Mouse (Mus musculus) mesoderm, embryonic 11.5 days (tissue): ENCODE measurements around the gene Mpo.

Source experiments
- DNase-seq: peaks from one replicate; pipeline ENCODE4 v3.0.0-alpha.2; 2012; ENCODE audit warnings: low read depth, low spot score

Mpo gene

GRCm38 (mm10) chr11:87793460-87793859 is at the start of gene Mpo:
Gene Mpo (plus strand): TSS chr11:87793581.
- DNase-seq, result no peak

GRCm38 (mm10) chr11:87743691-87744090 is 49.7 kb upstream of the Mpo start:
- no peak for DNase-seq

GRCm38 (mm10) chr11:87744964-87745363 is 48.4 kb upstream of the Mpo start:
- DNase-seq, result no peak

- DNase-seq, result no peak
Observed at GRCm38 (mm10) chr11:87745632-87746555, 47.5 kb upstream of the Mpo start.

GRCm38 (mm10) chr11:87747312-87747711 is 46.1 kb upstream of the Mpo start:
- DNase-seq, result no peak

- DNase-seq, result no peak
Observed at GRCm38 (mm10) chr11:87747716-87748115, 45.7 kb upstream of the Mpo start.

DNA sequence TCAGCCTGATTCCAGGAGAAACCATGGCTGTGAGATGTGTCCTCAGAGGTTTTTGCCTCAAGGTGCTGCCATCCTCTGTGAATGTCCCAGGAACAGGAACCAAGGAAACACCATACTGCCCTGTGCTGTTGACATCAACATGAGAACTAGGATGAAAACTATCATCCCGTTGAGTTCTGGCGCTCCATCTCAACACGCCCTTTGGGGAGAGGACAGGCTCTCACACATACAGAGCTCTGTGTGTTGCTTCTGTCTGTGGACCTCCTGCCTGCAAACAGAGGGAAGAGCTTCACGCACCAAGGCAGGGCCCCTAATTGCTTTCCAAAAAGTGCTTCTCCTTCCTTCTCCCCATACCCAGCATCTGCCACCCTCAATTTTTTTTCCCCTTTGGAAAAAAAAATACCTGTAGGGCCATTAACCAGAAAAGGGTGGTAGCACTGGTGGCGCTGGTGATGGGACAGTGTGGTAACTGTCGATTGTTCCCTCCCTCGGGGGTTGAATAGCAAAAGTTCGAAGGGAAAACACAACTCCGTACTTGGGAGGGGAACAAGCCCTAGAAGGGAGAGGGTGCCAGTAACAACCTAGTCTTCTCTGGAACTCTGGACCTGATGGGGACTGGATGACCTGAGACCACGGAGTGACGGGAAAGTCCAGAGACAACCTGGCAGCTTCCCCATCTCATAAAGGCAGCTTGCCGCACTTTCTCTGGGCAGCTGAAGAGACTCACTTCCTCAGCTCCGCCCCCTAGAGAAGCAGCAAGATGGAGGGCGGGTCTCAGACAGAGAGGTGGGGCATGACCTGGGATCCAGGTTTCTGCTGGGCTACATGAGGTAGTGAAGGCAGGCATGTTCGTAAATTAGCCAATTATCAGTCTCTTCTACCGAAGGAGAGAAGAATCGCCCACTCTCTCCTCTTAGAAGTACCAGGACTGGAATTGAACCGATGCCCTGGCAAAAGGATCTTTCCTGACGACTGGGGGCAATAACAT is 45.0 kb upstream of the Mpo start:
- peak; percentile 27 for DNase-seq

DNA sequence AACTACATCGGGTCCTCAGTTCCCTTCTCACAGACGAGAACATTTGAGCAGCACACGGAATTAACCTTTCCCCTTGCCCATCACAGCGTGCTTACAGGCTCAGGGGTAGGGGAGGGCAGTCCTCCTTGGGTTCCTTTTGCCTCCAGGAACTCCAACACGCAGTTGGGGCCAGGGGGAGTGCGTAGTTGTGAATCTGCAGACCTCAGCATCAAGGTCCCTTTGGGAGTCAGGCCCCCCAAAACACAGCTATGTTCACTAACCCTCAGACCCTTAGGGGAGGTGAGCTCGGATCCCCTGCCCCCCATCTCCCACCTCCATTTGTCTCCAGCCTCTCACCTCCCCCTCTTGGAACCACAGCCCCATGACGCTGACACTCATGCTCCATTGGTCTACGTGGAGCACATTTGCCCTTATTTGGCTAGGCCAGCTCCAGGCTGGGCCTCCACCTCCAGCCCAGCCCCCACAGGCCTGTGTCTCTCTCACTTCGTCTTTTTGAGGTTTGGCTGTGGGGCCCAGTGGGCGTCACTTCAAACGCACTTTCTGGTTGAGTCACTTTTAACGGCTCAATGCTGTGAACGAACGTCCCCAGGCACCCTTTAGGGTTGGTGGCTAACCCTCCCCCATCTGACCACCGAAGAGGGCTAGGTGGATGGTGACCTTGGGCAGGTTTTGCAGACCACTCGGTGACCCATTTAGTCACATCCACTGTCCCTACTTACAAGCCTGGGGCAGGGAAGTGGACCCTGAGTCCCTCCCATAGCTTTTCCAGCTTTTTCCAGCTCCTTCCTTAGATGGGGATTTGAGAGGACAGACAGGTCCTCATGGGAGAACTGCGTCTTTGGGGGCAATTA is 44.0 kb upstream of the Mpo start:
- DNase-seq, result peak; percentile 30

DNA sequence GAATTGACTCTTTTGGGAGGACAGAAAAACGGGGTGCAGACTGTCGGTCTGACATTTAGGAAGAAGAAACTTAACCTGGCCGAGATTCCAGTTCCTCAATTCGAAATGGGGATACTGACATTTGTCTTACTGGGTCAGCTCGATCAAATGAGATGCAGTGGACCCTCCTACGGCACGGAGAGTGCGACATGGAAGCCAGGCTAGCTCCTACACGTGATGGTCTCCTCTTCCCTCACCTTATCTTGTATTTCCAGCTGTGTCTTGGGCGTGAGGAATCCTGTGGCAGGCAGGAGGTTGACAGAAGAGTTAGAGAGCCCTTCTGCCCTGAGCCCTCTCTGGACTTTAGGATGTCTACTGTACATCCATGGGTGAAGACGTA is 43.3 kb upstream of the Mpo start:
- DNase-seq, result no peak

DNA sequence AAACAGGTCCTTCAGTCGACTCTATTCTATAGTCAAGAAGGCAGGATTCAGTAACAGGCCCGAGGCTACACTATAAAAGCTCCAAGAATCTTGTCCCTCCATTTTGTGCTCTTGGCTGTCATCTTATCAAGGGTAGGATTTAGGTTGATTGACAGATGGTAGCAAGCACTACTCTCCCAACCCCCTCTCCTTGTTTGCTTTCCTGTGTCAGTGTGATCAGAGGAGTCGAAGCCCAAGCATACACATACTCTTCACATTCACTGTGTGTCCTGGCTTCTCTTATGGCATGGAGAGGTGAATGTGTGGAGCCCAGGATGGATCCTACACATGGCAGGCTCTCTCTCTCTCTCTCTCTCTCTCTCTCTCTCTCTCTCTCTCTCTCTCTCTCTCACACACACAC is 42.9 kb upstream of the Mpo start:
- no peak for DNase-seq

GRCm38 (mm10) chr11:87751031-87751430 is 42.4 kb upstream of the Mpo start:
- DNase-seq, result no peak

DNA sequence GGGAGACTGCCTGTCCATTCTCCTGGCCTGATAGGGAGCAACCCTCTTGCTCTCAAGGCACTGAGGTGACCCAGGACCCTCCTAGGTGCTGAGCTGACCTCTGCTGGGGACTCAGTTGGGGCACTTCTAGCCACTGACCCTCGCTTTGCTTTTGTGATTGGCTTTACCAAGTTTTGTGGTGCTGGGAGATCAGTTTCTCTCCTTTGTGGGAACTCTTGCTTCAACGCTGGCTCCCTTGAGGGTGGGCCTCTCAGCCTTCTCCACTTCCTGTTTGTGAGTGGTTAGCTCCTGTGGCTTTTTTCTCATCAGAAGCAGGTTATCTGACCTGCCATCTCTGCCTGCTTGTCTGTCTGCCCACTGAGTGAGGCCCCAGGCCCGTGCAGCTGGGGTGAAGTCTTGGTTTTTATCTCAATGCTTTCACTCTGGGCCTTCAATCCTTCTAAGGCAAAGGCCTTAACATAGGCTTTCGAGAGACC is 41.9 kb upstream of the Mpo start:
- DNase-seq, result no peak

DNA sequence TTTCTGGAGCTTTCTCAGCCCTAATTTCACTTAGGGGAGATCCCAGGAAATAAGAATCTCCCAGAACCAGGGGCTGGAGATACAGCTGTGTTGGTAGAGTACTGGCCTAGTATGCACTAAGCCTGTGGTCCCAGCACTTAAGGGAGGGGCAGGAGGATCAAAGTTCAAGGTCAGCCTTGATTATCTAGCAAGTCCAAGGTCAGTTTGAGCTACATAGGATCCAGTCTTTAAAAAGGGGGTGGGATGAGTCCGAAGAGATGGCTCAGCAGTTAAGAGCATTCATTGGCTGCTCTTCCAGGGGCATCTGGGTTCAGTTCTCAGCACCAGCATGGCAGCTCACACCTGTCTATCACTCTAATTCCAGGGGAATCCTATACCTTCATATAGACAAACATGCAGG is 41.1 kb upstream of the Mpo start:
- no peak for DNase-seq

DNA sequence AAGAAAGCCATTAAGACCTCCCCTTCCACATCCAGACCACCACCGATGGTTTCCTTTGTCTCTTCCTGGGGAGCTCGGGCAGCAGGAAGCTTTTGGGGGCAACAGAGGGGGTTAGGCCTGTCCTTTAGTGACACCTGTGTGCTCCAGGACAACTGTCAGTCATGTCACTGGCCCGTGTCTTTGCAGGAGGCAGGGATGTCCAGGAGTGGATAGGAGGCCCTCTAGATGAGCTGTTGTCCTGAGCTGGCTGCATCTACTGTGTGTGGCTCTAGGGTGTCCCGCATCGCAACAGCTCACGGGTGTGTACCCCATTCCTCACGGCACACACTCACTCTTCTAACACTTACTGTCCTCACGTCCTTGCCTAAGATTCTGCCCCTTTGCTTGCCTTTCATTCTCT is 40.1 kb upstream of the Mpo start:
- no peak for DNase-seq

GRCm38 (mm10) chr11:87753891-87754501 is 39.4 kb upstream of the Mpo start:
- DNase-seq, result no peak

GRCm38 (mm10) chr11:87754603-87755002 is 38.8 kb upstream of the Mpo start:
- no peak for DNase-seq

DNA sequence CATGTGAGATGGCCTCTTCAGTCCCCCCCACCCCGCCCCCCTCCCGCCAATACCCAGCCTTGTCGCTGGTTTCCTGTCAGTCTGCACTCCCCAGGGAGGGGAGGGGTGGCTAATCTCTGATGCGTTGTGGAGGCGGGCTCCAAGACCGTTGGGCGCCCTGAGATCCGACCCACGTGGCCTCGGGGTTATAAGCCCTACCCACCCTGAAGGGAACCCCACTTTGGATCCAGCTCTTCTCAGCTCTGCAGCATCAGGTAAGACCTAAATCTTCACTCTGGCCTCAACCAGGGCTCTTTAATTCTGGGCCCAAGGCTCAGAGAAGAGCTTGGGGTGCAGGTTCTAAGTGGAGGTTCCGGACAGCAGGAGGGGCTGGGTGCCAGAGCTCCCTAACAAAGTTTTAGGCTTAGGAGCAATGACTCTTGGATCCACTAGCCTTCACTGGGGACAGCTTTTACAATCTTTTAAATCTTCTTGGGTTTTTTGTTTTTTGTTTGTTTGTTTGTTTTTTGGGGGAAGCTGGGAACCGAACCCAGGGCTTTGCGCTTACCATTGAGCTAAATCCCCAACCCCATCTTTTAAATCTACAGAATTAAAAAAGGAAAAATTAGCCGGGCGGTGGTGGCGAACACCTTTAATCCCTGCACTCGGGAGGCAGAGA is 37.9 kb upstream of the Mpo start:
- no peak for DNase-seq

DNA sequence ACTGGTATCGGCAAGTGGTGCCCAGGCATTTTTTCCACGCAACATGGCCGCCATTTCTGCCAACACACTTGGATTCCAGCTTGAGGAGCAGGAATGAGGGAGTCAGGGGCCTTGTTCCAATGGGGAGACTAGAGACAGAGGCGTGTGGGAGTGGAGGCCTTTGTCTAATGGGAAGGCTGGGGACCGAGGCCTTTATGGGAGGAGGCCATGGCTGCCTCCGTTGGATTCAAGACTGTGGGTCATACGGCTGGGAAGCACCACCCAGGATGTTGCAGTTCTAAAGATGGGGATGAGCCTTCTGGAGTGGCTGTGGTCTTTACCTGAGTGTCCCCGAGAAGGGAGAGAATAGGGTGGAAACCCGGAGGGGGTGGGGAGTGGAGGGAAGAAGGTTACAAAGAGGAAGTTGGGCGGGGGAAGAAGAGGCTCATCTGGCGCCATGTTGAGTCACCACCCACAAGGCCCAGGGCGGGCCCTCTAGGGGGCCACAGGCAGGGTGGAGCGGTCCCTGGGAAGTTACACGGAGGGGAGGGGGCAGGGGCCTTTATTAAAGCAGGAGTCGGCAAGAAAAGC is 37.0 kb upstream of the Mpo start:
- DNase-seq, result no peak

GRCm38 (mm10) chr11:87757001-87757954 is 36.1 kb upstream of the Mpo start:
- no peak for DNase-seq
